Mouse (Mus musculus): ENCODE measurements at regions not wholly inside any gene's neighbourhood (a gene's known extent, or its start where the extent isn't known, plus 50 kb on each side); places are given as distances from the start of the nearest gene placed in this dataset.

DNA sequence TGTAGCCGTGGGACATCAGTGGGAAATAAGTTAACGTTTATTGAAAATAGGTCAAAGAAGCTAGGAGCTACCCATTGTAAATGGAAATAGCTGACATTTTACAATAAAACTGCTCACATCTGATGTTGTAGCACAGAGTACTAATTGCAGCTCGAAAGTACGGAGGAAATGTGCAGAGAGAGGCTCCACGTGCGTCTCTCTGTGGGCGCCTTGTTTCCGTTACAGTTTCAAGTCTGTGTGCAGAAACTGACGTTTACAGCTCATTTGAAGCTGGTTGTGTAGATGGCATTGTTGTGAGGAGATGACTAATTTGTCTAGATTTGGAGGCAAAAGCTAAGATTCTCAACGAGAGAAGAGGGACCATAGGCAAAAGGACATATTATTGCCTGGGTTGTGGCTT lies 78.4 kb upstream of the Stard3nl start:
- TF ChIP-seq EP300 (IDR thresholded peaks at IDR 0.05; ENCODE audit: low read depth) (no peak), CTCF (IDR thresholded peaks at IDR 0.05; ENCODE audit: low read depth) (no peak)

All from liver, embryonic 14.5 days (tissue).